Mouse (Mus musculus): Measurements from ENCODE around the gene Pla2r1.
A peak's percentile ranks its signal among the peaks of the same experiment; 100 is the strongest.

Gene Pla2r1

DNA sequence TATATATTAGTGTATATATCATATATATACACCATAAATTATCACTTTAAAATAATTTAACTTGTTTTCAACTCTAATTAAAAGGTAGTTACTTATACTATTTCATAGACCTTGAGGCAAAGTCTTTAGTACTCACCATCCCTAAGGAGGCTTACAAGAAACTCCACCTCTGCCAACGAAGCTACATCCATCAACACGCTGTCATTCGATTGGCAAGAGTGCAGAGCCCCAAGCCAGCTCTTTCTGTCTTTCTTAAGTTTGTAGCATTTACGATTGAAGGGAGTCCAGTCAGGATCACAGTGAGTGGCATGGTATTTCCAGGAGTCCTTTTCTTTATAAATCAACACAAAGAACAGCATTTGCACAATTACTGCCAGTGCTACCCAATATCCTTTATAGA lies 49.1 kb downstream of the Pla2r1 start:
- DNase-seq (ENCODE audit: low read depth, low spot score): no peak

DNA sequence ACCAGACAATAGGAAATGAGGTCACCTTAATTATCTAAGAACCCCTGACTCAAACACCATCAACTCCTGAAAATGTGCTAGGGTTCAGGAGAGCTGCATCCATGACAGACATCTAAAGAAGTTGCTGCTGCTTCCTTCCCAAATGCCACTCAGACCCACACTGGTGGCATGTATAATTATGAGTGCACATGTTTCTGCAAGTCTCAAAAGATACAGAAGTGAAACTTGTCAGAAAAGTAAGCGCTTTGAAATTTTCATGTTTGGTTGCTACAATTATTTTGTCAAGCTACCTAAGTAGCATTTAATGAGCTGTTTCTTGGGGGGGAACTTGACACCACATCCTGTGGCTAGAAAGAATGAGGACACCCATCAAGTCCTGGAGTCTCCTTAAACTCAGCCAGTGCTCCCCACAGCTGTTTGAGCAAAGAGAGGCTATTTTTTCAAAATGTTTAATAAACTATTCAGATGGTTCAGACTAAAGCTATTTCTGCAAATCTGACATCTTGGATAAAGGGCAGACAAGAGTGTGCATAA lies 52.5 kb downstream of the Pla2r1 start:
- DNase-seq (ENCODE audit: low read depth, low spot score): no peak

DNA sequence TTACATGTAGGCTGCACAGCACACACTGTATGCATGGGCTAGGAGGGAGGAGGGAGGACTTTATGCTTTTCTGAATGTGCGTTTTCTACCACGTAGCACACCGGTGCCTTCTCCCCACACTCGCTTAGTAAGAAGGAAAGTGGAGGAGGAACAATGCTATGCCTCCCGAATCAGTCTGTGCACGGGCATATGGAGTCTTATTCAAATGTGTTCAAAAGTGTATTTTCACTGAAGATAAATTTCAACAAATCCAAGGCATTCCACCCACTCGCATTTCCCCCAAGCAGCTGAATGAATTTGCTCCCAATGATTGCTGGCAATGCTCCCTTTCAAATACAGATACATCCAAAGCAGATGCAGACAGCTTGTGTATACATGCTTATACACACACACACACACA lies 73.2 kb downstream of the Pla2r1 start:
- DNase-seq (ENCODE audit: low read depth, low spot score): no peak

DNA sequence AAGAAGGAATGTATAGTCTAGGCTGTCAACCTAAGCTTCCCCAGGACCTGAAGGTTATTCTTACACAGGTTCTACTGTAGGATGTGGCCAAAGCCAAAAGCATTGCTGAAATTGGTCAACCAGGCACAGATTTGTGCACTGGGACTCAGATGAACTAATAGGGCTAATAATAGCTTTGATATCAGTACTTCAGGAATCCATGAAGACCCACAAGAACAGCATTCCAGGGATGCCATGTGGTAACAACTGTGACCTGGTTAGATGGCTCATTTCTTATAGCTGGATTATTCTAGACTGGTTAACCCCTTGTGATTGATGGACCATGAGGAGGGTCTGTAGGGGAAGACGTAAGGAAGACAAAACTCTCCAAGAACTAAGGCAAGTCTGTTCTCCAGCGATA lies 74.3 kb downstream of the Pla2r1 start:
- no peak for DNase-seq (ENCODE audit: low read depth, low spot score)

DNA sequence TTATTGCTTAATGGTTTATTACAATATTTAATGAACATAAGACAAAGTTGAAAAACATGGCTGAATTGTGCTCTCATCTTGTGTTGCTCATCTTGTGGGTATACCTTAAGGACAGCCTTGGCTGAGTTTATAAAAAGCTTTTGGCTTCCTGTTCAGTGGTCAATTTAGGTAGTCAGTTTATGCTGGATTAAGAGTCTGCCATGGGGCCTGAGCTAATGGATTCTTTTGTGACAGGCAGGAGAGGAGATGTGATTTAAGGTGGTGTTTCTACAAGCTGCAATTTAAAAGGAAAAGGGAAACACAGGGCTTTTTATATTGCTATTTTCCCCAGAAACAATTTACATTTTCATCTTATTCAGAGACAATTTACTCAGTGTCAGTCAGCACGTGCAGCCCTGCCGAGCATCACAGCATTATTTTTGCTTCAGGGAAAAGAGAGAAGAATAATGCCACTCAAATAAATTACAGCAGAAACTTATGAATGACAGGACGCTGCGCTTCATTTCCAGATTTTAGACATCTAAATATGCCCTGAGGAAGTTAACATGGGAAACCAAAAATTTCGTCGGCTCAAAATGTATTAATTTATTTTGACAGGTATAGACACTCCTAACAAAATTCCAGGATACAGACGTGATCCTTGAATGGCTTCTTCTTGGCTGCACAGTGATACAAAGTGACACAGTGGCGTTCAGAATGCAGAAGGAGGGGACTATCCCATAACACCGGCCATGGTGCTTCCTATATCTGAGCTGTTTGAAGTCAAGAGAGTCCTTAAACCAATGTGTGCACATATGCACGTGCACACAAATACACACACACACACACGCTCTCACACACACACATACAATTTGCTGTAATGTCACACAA lies 84.0 kb downstream of the Pla2r1 start:
- no peak for DNase-seq (ENCODE audit: low read depth, low spot score)

DNA sequence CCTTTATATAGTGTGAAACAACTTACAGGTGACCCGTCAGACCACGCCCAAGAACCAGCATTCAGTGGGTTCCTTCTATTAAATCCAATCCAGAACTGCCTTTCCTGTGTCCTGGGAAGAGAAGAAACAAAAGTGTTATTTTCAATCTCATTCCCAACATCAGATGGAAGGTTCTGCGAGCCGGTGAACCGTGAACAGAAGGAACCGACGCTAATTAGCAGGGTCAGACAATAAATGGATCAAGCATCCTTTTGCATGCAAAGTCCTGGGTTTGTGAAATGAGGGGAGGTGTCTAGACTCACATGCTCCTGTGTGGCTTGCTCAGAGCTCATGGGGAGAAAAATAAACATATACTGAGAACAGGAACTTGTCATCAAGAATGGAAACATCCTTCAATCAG lies 100.7 kb downstream of the Pla2r1 start:
- no peak for DNase-seq (ENCODE audit: low read depth, low spot score)

DNA sequence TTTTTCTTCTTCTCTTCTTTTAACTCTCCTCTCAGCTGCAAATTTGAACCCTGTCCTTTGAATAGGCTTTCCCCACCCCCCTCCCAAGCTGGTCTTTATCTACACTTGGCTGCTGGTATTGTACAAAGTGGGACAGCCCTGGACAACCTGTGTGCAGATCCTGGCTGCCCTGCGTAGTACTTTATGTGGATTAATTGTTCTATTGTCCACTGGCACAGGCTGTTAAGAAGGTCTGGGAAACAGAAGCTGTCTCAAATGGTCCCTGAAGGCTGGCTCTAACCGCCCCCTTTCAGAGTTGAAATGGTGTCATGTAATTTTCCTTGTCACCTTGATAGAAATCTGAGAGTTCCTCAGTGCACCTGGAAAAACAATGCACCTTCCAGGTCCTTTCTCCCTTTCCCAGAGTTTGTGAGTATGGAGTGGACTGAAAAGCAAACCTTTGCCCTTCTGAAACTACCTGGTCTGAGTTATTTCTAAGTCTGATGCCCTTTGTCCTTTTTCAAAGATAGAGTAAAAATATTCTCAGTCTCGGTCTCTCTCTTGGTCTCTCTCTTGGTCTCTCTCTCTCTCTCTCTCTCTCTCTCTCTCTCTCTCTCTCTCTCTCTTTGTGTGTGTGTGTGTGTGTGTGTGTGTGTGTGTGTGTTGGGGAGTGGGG lies 101.9 kb downstream of the Pla2r1 start:
- DNase-seq (ENCODE audit: low read depth, low spot score): no peak

DNA sequence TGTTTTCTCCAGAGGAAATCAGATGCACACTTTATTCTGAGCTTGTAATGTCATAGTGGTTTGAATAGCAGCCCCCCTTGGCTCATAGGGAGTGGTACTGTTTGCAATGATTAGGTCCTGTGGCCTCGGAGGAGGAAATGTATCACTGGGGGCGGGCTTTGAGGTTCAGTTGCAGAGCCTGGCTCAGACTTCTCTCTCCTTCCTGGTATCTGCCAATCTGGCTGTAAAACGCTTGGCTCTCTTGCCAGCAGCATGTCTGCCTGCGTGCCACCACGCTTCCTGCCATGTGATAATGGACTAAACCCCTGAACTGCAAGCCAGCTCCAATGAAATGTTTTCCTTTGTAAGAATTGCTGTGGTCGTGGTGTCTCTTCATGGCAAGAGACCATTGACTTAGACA lies 103.4 kb downstream of the Pla2r1 start:
- no peak for DNase-seq (ENCODE audit: low read depth, low spot score)

DNA sequence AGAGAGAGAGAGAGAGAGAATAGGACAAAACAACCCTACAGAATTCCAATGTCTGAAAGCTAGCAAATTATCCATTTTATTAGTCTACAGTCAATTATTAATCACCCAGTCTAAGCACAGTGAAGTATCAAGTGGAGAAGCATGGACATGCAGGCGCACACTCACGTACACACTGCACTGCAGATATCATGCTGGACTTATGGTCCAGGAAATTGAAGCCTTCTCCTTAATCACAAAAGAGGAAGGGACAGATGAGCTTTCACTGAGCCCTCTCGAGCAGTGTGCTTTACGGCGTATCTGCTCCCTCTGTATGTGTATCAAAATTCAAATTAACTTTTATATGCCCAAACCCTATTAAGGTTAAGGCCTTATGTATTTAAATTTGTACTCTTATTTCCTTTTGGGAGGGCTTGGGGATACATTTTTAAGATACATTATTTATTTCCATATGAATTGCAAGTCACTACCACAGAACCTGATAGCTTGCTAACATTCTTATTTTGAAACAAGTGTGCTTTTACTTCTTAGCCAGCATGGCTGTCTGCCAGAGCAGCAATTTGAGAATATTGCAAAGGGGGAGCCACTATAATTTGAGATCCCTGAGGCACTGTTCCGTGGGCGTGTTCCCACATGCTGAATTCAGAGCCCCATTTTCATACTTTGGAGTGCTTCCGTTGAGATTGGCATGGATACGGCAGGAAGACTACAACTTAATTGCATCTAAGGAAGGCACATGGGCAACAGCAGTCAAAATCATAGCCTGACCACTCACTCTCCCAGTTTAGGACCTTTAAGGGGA lies 108.2 kb downstream of the Pla2r1 start:
- DNase-seq (ENCODE audit: low read depth, low spot score): no peak

DNA sequence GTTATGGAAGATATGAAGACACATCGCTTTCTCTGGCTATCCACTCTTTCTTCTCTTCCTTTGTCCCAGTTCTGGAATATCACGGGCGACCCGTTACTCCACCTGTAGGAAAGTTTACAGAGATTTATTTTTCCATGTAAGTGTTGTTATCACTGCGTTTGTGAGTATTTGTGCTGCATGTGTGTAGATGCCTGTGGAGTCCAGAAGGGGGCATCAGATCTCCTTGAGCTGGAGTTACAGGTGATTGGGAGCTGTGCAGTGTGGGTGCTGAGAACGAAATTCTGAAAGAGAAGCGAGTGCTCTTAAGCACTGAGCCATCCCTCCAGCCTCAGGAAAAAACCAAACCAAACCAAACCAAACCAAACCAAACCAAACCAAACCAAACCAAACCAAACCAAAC lies 109.8 kb downstream of the Pla2r1 start:
- peak; percentile 68 for DNase-seq (ENCODE audit: low read depth, low spot score)

DNA sequence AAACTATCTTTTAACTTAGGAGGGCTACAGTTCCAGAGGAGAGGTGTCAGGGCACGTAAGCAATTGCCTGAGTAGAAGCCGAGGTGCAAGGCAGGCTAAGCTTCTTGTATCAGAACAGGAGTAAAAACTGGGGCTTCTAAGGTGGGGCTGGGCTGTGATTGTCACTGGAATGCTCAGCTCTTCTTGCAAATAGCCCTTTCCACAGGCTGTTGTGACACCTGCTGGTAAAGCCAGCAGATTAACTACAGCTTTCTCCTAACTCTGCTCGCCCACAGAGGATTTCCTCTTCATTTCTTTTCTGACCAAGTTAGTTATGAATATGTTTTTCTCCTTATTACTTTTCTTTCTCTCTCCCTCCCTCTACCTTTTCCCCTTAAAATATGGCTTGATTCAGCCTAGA lies 111.2 kb downstream of the Pla2r1 start:
- DNase-seq (ENCODE audit: low read depth, low spot score): peak; percentile 70

DNA sequence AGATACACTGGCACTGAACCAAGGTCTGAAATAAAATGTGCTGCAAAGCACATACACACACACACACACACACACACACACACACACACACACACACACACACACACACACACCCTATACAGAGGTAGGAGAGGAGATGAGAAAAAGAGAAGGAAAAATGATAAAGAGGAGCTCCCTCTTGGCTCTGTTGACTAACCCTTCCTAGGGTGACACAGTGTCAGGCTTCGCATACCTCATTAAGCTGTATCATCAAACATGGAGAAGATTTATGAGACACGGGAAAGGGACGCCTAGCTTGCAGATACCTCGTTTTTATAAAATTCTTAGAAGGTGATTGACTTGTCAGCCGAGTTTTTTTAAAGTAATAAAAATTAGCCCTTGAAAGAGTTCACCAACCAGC lies 116.3 kb downstream of the Pla2r1 start:
- no peak for DNase-seq (ENCODE audit: low read depth, low spot score)

DNA sequence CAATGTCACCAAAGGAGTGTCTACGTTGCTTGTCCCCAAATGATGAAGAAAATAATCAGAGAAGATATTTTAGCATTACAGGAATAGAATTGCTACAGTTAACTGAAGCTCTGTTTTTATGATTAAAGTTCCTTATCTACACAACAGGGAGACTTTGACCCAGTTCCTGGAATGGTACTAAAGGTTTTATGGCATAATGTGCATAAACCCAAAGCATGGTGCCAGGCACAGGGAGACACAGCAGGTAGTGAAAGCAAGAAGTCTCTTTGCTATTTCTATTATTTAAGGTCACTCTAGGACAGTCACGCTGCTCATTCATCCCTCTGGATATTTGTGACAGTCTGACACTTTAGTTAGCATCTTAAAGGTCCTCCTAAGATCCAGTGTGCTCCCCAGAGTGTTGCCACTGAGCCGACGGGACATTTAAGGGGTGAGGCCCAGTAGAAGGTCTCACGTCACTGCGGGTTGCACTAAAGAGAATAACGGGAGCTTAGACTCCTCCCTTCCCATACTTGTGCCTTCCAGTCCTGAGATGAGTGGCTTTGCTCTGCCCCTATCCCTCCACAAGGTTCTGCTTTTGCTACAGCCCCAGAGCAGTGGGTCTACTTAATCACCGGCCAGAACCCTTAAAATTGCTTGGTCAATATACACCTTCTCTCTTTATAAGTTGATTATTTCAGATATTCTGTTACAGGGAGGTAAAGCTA lies 122.6 kb downstream of the Pla2r1 start:
- DNase-seq (ENCODE audit: low read depth, low spot score): no peak

DNA sequence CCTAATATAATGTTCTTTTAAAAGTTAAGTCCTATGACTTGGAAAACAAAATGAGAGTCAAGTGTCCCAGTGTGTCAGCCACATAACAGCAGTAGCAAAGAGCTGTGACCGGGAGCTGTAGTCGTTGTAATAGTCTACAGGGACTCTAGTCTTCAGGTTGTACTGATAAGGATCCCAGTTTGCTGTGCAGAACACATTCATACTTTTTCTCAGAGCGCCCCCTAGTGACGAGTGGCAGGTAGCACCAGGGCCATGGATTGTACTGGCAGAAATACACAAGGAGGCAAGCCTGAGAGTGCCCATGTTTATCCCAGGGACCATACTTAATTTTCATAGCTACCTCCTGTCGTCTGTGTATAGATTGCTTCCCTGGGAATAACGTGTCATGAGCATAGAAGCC lies 135.0 kb downstream of the Pla2r1 start:
- DNase-seq (ENCODE audit: low read depth, low spot score): peak; percentile 86

DNA sequence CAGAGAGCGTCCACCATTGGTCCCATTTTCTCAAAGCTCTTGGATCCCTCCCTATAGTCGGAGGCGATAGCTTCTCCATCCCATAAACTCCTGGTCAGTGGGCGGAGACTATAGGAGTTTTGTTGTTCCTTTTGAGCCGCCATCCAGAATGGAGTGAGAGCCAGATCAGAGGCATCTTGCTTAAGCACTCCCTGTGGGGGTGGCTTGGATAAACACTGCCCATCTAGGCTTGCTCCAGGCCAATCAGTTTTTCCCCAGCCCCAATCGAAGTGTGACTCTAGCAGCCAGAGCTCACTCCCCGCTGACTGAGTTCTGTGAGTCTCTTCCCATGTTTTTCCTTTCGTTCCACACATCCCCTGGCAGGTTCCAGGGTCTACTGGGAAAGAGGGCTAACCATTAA lies 138.8 kb downstream of the Pla2r1 start:
- peak; percentile 91 for DNase-seq (ENCODE audit: low read depth, low spot score)

DNA sequence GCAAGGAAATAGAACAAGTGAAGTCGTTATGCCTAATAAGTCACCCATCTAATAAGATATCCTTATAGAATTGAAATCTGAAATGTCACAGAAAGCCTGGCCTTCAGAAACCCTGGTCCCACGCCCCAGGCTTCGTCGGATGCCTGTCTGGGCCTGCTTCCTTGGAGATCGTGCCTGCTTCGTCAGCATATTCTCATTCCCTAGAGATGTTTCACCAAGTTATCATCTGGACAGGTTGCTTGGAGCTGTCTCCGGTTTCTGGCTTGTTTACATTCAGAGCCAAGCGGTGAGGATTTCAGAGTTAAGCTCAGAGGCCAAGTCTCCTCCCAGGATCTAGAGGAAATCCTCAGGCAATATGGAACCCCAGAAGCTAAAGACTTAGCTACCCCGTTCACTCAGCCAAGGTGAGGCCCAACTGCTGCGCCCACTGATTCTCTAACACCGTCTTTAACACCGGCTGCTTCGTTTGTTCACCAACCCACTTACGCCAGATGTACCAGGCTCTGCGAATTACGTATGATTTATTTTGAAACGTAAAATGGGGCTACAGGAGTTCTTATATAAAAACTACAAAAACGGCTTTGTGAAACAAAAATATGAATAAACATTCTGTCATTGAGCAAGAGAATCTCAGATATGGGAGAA lies 140.0 kb downstream of the Pla2r1 start:
- DNase-seq (ENCODE audit: low read depth, low spot score): no peak

DNA sequence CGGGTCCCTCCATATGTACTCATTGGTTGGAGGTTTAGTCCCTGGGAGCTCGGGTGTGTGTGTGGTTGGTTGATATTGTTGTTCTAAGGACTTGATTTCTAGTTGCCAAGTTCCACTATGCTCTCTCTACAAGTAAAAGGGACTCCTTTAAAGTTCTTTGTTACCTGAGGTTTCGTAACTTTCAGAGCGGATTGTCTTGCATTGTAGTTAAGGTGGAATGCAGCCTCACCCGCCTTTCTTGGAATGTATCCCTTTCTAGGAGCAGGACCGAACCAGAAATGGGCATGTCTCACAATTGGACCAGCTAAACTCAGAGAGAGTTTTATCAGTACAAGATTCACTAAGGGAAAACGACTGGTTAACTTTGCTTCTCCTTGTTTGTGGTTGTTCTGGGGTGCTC lies 141.9 kb downstream of the Pla2r1 start:
- DNase-seq (ENCODE audit: low read depth, low spot score): peak; percentile 91

DNA sequence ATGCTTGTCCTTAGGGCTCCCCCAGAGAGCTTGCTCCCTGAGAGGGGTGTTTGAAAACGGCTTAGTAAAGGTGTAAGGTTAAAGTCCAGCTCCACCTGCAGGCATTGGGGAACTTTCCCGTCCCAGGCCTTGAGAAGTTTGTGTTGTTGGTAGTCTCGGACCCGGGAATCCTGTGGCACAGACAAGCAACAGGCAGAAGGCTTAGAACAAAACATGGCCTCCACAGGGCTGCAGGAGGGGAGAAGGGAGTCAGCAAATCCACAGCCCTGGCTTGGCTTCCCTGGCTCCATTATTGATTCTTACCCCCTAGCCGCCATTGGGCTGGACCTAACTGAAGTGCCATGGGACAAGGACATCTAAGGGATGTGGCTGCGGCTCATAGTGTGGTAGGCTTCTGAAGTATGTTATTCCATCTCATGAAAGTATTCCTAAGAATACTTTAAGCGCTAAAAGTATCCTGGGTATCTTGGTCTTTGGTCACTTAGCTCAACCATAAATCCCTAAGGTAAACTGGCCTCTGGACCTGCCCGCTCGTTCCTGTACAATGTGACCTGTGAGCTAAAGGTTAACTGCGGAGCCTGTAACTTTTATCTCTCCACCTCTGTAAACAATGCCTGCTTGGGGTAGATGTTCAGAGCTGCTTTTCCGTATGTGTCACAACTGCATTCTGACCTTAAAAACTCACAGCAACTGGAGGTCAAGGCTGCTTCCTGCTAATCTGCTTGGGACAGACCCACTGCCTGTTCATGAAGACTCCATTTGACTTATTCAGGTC lies 142.9 kb downstream of the Pla2r1 start:
- DNase-seq (ENCODE audit: low read depth, low spot score): peak; percentile 55

DNA sequence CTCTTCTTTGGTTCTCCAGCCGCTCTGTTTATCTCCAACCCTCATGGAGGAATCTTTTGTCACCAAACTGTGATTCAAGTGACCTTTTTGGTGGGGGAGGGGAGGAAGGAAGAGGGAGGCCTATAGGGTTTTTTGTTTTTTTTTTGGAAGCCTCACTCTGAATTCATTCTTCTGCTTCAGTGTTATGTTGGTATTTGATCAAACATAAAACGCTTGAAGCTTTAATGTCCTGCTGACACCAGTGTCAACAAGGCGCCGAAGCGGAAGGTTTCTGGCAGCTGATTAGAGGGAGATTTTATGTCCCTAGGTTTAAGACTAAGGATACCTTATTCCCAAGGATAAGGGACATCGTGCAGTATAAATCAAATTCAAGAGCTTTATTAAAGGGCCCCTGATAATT lies 143.9 kb downstream of the Pla2r1 start:
- no peak for DNase-seq (ENCODE audit: low read depth, low spot score)

DNA sequence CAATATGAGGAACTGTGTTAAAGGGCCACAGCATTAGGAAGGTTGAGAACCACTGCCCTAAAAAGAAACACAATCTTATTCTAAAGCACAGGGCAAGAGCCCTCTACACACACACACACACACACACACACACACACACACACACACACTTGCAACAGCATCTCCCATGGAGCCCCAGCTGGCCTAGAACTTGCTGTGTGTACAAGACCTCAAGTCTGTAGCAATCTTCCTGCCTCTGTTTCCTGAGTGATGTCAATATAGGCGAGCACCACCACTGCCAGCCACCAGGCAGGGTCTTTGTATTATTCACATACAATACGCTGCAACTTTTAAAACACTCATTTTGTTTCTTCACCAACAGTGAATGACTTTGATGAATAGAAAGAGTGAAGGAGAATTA lies 145.7 kb downstream of the Pla2r1 start:
- no peak for DNase-seq (ENCODE audit: low read depth, low spot score)

All from ES-CJ7 (cell line).